Mouse (Mus musculus): ENCODE data around the gene Polr2c. TPM values are rescaled to one million over a fixed set of nuclear protein-coding genes. Genes with fewer than 3 reads are reported as not detected.

Gene Polr2c
- 163 and 174 TPM in 2 replicates for polyA plus RNA-seq (2014; fragmentation: Nextera tagmentation; extraction: Ambion mirVana)

DNA sequence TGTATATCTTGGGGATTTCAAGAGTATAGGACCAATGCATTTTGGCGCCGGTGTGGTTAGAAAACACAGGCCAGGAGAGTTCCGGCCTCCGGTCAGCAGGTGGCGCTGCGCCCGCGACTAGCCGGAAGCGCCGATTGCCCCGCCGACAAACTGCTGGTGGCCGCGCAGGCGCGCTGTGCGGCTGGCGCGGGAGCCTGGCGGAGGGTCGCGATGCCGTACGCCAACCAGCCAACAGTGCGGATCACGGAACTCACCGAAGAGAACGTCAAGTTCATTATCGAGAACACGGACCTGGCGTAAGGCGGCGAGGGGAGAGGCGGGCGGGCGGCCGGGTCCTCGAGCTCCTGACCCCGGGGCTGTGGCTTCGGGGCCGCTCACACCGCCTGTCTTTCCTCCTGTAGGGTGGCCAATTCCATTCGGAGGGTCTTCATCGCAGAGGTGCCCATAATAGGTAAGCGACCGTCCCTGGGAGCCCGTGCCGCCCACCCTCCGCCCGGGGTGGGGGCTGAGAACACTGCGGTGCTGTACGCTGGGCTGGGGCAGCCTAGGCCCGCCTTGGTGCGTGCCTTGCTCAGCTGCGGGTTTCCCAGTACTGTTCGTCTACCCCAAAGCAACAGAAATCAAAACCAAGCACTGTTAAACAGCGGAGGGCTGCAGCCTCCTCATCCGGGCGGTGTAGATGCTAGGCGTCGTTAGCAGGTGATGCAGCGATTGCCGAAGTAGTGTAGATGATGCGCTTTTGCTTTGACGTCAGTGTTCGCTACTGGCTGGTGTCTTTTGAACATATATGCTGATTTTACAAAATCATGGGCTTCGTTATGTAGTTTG lies at the start of gene Polr2c:
Gene Polr2c (plus strand): TSS at position 105 of the 828 bp plus-strand sequence.
- Histone ChIP-seq H3K9ac (ENCODE audit: low read length) (peak within 1 kb of the TSS; percentile 93), H3K4me2 (ENCODE audit: low read length) (peak within 1 kb of the TSS; percentile 72), H3K4me3 (ENCODE audit: low read depth, low read length) (peak within 1 kb of the TSS; percentile 83), H3K27ac (ENCODE audit: low read depth, low read length) (peak within 1 kb of the TSS; percentile 35), H3K4me1 (ENCODE audit: control insufficient read depth, insufficient read depth, low read length) (no peaks in the 10 kb centered on the region), H3K27me3 (replicated peaks; ENCODE audit: control insufficient read depth, insufficient read depth, low read length) (no peaks in the 10 kb centered on the region), H3K36me3 (ENCODE audit: control insufficient read depth, insufficient read depth, low read length) (peaks cover 44% of the 10 kb centered on the region), H3K9me3 (replicated peaks; ENCODE audit: control insufficient read depth, low read length) (no peaks in the 10 kb centered on the region)
- ATAC-seq, result peak; percentile 89
- DNase-seq (ENCODE audit: low spot score), result peak; percentile 92
- under 1% methylated on average over 68 of the region's 68 CpGs for WGBS

DNA sequence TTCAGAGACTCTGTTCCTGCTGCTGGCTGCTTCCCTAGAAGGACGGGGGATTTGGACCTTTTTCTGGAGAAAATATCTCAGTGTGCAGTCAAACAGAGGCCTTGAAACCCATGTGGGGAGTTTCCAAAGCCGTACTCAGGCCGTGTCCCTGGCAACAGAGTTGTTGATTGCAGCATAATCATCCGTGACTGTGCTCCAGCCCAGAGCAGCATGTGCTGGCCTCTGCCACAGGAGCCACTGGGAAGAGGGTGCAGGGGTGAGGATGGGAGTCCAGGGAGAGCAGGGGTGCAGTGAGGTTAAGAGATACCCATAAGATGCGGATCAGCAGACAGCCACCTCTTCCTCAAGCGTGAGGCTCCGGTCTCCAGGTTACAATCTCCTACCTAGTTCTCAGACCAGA lies 49.7 kb upstream of the Polr2c start:
- Histone ChIP-seq H3K27me3 (replicated peaks; ENCODE audit: control insufficient read depth, insufficient read depth, low read length) (no peaks in the 10 kb centered on the region), H3K9me3 (replicated peaks; ENCODE audit: control insufficient read depth, low read length) (no peaks in the 10 kb centered on the region), H3K36me3 (ENCODE audit: control insufficient read depth, insufficient read depth, low read length) (no peaks in the 10 kb centered on the region), H3K27ac (ENCODE audit: low read depth, low read length) (no peak overlapping the region), H3K4me2 (ENCODE audit: low read length) (no peak overlapping the region), H3K9ac (ENCODE audit: low read length) (no peak overlapping the region), H3K4me1 (ENCODE audit: control insufficient read depth, insufficient read depth, low read length) (no peaks in the 10 kb centered on the region), H3K4me3 (ENCODE audit: low read depth, low read length) (no peak overlapping the region)
- ATAC-seq (no peak), DNase-seq (ENCODE audit: low spot score) (no peak)
- 75% methylated on average over 7 of the region's 7 CpGs for WGBS

DNA sequence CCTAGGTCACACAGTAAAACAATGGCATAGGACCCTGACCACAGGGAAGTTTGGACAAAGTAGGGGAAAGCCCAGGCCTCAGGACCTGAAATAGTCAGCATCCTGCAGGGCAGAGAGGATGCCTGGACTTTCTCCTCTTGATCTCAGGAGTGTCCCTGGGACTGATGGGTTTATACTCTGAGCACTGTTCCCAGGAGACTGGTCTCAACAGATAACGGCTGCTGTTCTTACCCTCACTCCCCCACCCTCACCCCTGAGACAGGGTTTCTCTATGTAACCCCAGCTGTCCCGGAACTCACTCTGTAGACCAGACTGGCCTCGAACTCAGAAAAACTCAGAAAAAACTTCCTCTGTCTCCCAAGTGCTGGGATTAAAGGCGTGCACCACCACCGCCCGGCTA lies 48.9 kb upstream of the Polr2c start:
- no peak for DNase-seq (ENCODE audit: low spot score)
- H3K9ac ChIP-seq (ENCODE audit: low read length), result no peak overlapping the region
- 87% methylated on average over 6 of the region's 6 CpGs for WGBS
- ATAC-seq, result no peak
- no peaks in the 10 kb centered on the region for H3K9me3 ChIP-seq (replicated peaks; ENCODE audit: control insufficient read depth, low read length)
- H3K4me1 ChIP-seq (ENCODE audit: control insufficient read depth, insufficient read depth, low read length), result no peaks in the 10 kb centered on the region
- H3K4me2 ChIP-seq (ENCODE audit: low read length), result no peak overlapping the region
- H3K4me3 ChIP-seq (ENCODE audit: low read depth, low read length), result no peak overlapping the region
- no peaks in the 10 kb centered on the region for H3K27me3 ChIP-seq (replicated peaks; ENCODE audit: control insufficient read depth, insufficient read depth, low read length)
- no peaks in the 10 kb centered on the region for H3K36me3 ChIP-seq (ENCODE audit: control insufficient read depth, insufficient read depth, low read length)
- H3K27ac ChIP-seq (ENCODE audit: low read depth, low read length), result no peak overlapping the region

DNA sequence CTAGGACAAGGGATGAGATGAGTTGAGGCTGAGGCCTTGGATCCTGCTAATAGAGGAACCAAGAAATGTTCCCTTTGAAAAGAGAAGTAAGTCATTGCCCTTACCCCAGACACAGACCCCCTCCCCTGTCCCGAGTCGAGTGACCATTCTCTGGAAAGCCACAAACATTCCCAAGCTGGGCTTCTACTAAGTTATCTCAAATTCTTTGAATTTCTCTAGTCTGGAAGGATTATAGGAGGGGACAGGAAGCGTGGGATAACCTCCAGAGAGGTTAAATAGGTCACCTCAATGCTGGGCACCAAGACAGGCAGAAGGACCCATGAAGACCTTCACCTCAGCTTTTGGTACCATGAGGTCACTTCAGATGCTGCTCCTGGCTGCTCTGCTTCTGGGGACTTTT lies 47.1 kb upstream of the Polr2c start, which contains the start of gene Ccl17:
Gene Ccl17 (plus strand): TSS at position 301 of the 400 bp plus-strand sequence.
- H3K4me2 ChIP-seq (ENCODE audit: low read length), result no peak within 1 kb of the TSS
- no peak within 1 kb of the TSS for H3K9ac ChIP-seq (ENCODE audit: low read length)
- H3K9me3 ChIP-seq (replicated peaks; ENCODE audit: control insufficient read depth, low read length), result no peaks in the 10 kb centered on the region
- H3K27ac ChIP-seq (ENCODE audit: low read depth, low read length), result no peak within 1 kb of the TSS
- no peaks in the 10 kb centered on the region for H3K27me3 ChIP-seq (replicated peaks; ENCODE audit: control insufficient read depth, insufficient read depth, low read length)
- no peaks in the 10 kb centered on the region for H3K4me1 ChIP-seq (ENCODE audit: control insufficient read depth, insufficient read depth, low read length)
- H3K4me3 ChIP-seq (ENCODE audit: low read depth, low read length), result no peak within 1 kb of the TSS
- no peaks in the 10 kb centered on the region for H3K36me3 ChIP-seq (ENCODE audit: control insufficient read depth, insufficient read depth, low read length)
- no peak for ATAC-seq
- no peak for DNase-seq (ENCODE audit: low spot score)
- 73% methylated on average over 3 of the region's 3 CpGs for WGBS

DNA sequence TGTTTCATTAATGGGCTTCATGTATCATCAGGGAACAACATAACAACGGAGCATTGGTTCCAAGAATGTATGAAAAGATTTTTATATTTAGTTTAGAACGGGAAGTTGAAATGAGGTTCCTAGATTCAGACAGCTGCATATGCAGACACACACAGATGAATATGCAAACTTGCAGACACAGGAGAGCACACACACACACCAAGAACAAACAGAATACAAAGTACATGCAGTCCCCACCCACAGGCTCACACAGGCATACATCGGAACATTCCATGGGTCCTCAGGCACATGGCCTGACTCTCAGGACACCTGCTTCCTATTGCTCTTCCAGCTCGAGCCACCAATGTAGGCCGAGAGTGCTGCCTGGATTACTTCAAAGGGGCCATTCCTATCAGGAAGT lies 46.4 kb upstream of the Polr2c start:
- ATAC-seq (no peak), DNase-seq (ENCODE audit: low spot score) (no peak)
- Histone ChIP-seq H3K4me3 (ENCODE audit: low read depth, low read length) (no peak overlapping the region), H3K9me3 (replicated peaks; ENCODE audit: control insufficient read depth, low read length) (no peaks in the 10 kb centered on the region), H3K4me2 (ENCODE audit: low read length) (no peak overlapping the region), H3K27me3 (replicated peaks; ENCODE audit: control insufficient read depth, insufficient read depth, low read length) (no peaks in the 10 kb centered on the region), H3K36me3 (ENCODE audit: control insufficient read depth, insufficient read depth, low read length) (no peaks in the 10 kb centered on the region), H3K27ac (ENCODE audit: low read depth, low read length) (no peak overlapping the region), H3K4me1 (ENCODE audit: control insufficient read depth, insufficient read depth, low read length) (no peaks in the 10 kb centered on the region), H3K9ac (ENCODE audit: low read length) (no peak overlapping the region)
- WGBS, result 80% methylated on average over 5 of the region's 5 CpGs

DNA sequence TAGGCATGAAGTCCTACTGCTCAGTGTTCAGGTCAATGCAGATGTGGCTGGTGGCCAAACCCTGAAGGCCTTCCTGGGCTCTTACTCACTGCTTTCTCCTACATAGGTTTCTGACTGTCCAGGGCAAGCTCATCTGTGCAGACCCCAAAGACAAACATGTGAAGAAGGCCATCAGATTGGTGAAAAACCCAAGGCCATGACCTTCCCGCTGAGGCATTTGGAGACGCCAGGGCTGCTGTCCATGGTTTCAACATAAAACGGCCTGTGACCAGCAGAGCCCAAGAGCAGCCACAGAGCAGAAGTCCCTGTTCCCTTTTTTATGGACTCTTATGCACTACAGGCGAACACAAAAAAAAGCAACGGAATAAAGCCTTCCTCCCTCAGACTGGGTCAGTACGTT lies 45.6 kb upstream of the Polr2c start:
- no peak overlapping the region for H3K27ac ChIP-seq (ENCODE audit: low read depth, low read length)
- no peaks in the 10 kb centered on the region for H3K9me3 ChIP-seq (replicated peaks; ENCODE audit: control insufficient read depth, low read length)
- H3K4me2 ChIP-seq (ENCODE audit: low read length), result no peak overlapping the region
- no peak overlapping the region for H3K9ac ChIP-seq (ENCODE audit: low read length)
- H3K4me1 ChIP-seq (ENCODE audit: control insufficient read depth, insufficient read depth, low read length), result no peaks in the 10 kb centered on the region
- H3K36me3 ChIP-seq (ENCODE audit: control insufficient read depth, insufficient read depth, low read length), result no peaks in the 10 kb centered on the region
- WGBS, result 82% methylated on average over 6 of the region's 6 CpGs
- ATAC-seq (no peak), DNase-seq (ENCODE audit: low spot score) (no peak)
- H3K27me3 ChIP-seq (replicated peaks; ENCODE audit: control insufficient read depth, insufficient read depth, low read length), result no peaks in the 10 kb centered on the region
- H3K4me3 ChIP-seq (ENCODE audit: low read depth, low read length), result no peak overlapping the region

DNA sequence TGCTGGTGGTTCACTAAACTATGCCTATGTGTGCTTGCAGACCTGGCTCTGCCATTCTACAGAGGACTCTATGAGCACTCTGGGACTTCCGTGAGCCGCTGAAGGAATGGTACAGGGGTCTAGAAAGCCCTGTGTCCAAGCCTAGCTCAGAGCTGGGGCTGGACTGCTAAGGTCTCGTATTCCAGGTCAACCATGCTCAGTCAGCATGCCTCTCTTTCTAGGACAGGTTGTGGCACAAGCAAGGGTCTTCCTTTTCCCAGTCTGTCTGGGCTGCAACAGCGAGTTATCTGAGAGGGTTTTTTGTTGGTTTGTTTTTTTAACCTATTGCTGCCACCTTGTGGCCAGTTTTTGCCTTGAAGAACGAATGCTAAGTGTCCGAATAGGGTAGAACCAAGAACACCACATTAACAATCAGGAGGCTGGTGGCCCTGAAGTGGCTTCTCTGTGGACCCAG lies 44.6 kb upstream of the Polr2c start:
- no peaks in the 10 kb centered on the region for H3K4me1 ChIP-seq (ENCODE audit: control insufficient read depth, insufficient read depth, low read length)
- no peaks in the 10 kb centered on the region for H3K36me3 ChIP-seq (ENCODE audit: control insufficient read depth, insufficient read depth, low read length)
- DNase-seq (ENCODE audit: low spot score) (peak; percentile 95), ATAC-seq (peak; percentile 74)
- 30% methylated on average over 6 of the region's 6 CpGs for WGBS
- H3K27ac ChIP-seq (ENCODE audit: low read depth, low read length), result no peak overlapping the region; the same call in 1 of the 2 replicates
- H3K4me3 ChIP-seq (ENCODE audit: low read depth, low read length), result no peak overlapping the region
- peak overlapping the region; percentile 18; the same call in 1 of the 2 replicates for H3K9ac ChIP-seq (ENCODE audit: low read length)
- no peaks in the 10 kb centered on the region for H3K27me3 ChIP-seq (replicated peaks; ENCODE audit: control insufficient read depth, insufficient read depth, low read length)
- no peak overlapping the region for H3K4me2 ChIP-seq (ENCODE audit: low read length)
- H3K9me3 ChIP-seq (replicated peaks; ENCODE audit: control insufficient read depth, low read length), result no peaks in the 10 kb centered on the region

DNA sequence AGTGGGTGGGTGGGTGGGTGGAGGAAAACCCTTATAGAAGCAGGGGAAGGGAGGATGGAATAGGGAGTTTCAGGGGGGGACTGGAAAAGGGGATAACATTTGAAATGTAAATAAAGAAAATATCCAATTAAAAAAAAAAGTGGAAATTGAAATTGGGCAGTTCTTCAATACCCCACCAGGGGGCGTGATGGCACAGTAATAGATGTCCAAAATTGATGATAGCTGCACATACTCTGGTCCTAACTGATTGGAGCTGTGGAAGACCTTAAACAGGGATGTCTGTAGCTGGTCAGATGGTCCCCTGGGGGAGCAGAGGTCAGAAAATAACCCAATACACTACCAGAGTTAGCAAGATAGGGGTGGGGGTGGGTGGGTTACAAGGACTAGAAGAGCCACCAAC lies 42.7 kb upstream of the Polr2c start:
- WGBS, result 0% methylated on average over 1 of the region's 1 CpGs
- H3K4me2 ChIP-seq (ENCODE audit: low read length), result no peak overlapping the region
- no peak overlapping the region for H3K4me3 ChIP-seq (ENCODE audit: low read depth, low read length)
- no peaks in the 10 kb centered on the region for H3K4me1 ChIP-seq (ENCODE audit: control insufficient read depth, insufficient read depth, low read length)
- no peaks in the 10 kb centered on the region for H3K36me3 ChIP-seq (ENCODE audit: control insufficient read depth, insufficient read depth, low read length)
- no peak overlapping the region for H3K27ac ChIP-seq (ENCODE audit: low read depth, low read length)
- H3K9ac ChIP-seq (ENCODE audit: low read length), result no peak overlapping the region
- ATAC-seq (no peak), DNase-seq (ENCODE audit: low spot score) (peak; percentile 22)
- no peaks in the 10 kb centered on the region for H3K9me3 ChIP-seq (replicated peaks; ENCODE audit: control insufficient read depth, low read length)
- H3K27me3 ChIP-seq (replicated peaks; ENCODE audit: control insufficient read depth, insufficient read depth, low read length), result no peaks in the 10 kb centered on the region

DNA sequence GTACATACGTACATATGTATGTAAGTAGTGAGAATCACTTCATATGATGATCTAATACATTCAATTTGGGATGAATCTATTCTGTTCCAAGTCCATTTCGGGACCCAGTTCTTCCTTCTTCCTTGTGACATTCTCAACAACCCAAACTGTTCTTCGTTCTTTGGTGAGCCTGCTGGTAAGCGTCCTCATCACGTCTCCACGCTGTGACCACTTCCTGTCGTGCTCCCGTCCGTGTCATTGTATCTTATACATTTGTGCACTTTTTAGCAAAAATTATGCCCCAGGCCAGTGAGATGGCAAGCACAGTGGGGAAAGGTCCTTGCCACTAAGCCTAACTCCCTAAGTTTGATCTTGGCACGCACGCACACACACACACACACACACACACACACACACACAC lies 39.3 kb upstream of the Polr2c start:
- 93% methylated on average over 11 of the region's 11 CpGs for WGBS
- Histone ChIP-seq H3K4me2 (ENCODE audit: low read length) (no peak overlapping the region), H3K4me1 (ENCODE audit: control insufficient read depth, insufficient read depth, low read length) (no peaks in the 10 kb centered on the region), H3K36me3 (ENCODE audit: control insufficient read depth, insufficient read depth, low read length) (peaks cover 19% of the 10 kb centered on the region), H3K27me3 (replicated peaks; ENCODE audit: control insufficient read depth, insufficient read depth, low read length) (no peaks in the 10 kb centered on the region), H3K4me3 (ENCODE audit: low read depth, low read length) (no peak overlapping the region), H3K27ac (ENCODE audit: low read depth, low read length) (no peak overlapping the region), H3K9ac (ENCODE audit: low read length) (no peak overlapping the region), H3K9me3 (replicated peaks; ENCODE audit: control insufficient read depth, low read length) (no peaks in the 10 kb centered on the region)
- no peak for ATAC-seq
- no peak for DNase-seq (ENCODE audit: low spot score)

Data from forebrain, embryonic 14.5 days (tissue).